Mouse (Mus musculus) embryonic stem cell, embryonic (primary cell): ENCODE results near the gene Eif3k.

Source experiments
- CTCF ChIA-PET, 4 experiments: fragments of 300-600 bp in 2 of 4; fragments of 350-600 bp in 2 of 4; sonication (Branson Sonifier 250); formaldehyde crosslinking; loops; one replicate each; lab custom pipeline; 2022; ENCODE audit warnings: inconsistent platforms in 2 of 4; lab: Charles Lee
- POLR2A ChIA-PET, 4 experiments: fragments of 300-600 bp in 2 of 4; fragments of 350-600 bp in 2 of 4; sonication (Branson Sonifier 250); formaldehyde crosslinking; loops; one replicate each; lab custom pipeline; 2022; ENCODE audit warnings: antibody characterized with exemption in 4 of 4, inconsistent platforms in 1 of 4; lab: Charles Lee

Gene Eif3k

GRCm38 (mm10) chr7:29007224-29008101, 25.8 kb upstream of the Eif3k start:
- ChIA-PET CTCF (interaction anchor here in 2 of 4 experiments (0.6 to 1.1 kb wide), 3 partner anchors 25 to 1294 kb away, joined by 4 to 5 read pairs (median 4); no protein-coding TSS in a partner anchor), POLR2A (interaction anchor here (0.6 to 3.2 kb wide), 13 partner anchors 9 to 429 kb away, joined by 3 to 14 read pairs (median 4); partner anchors contain the start of genes Eif3k (in 2 of the 4), Map4k1 (in 2 of the 4) and Catsperg1 (in 1 of the 4))

- CTCF ChIA-PET = interaction anchor here (0.5 to 2.5 kb wide), 21 partner anchors 9 to 313 kb away, joined by 3 to 33 read pairs (median 4); no protein-coding TSS in a partner anchor
- POLR2A ChIA-PET = interaction anchor here (0.5 to 3.3 kb wide), 45 partner anchors 8 to 608 kb away, joined by 3 to 41 read pairs (median 4); partner anchors contain the start of genes Eif3k (in 4 of the 4), Map4k1 (in 4 of the 4), Actn4 (in 1 of the 4) and Fbxo17 (in 1 of the 4)
Observed at GRCm38 (mm10) chr7:29000651-29001605, 19.3 kb upstream of the Eif3k start.

- ChIA-PET POLR2A (interaction anchor here in 3 of 4 experiments (0.8 to 3.0 kb wide), 11 partner anchors 8 to 47 kb away, joined by 3 to 36 read pairs (median 6); partner anchors contain the start of genes Actn4 (in 1 of the 3), Eif3k (in 1 of the 3) and Map4k1 (in 1 of the 3)), CTCF (interaction anchor here (0.5 to 2.8 kb wide), 6 partner anchors 8 to 435 kb away, joined by 4 to 33 read pairs (median 9); no protein-coding TSS in a partner anchor)
Observed at GRCm38 (mm10) chr7:28993402-28993801, 11.7 kb upstream of the Eif3k start.

DNA sequence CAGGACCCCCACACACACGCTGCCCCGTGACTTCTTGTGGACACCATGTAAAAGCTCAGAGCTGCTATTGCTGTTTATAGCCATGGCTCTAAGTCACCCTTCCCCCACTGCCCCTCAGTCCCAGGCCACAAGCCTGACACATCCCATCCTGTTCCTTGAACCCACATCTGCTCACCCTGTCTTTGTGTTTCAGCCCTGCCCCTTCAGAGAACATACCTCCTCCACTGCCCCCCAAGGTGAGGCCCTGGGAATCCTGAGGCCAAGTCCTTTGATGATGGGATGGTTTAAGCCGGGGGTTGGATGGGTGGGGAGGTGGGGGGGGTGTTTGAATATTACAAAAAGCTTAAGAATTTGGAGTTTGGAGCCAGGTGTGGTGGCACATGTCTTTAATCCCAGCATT, 11.3 kb upstream of the Eif3k start:
- ChIA-PET POLR2A (interaction anchor here (0.5 to 3.0 kb wide), 16 partner anchors 8 to 170 kb away, joined by 3 to 36 read pairs (median 6); partner anchors contain the start of genes Eif3k (in 3 of the 4), Map4k1 (in 3 of the 4) and Actn4 (in 1 of the 4)), CTCF (interaction anchor here (0.8 to 2.8 kb wide), 15 partner anchors 8 to 46 kb away, joined by 3 to 33 read pairs (median 6); partner anchors contain the start of genes Eif3k (in 1 of the 4) and Map4k1 (in 1 of the 4))

- ChIA-PET POLR2A (interaction anchor here (0.5 to 3.0 kb wide), 28 partner anchors 9 to 561 kb away, joined by 3 to 36 read pairs (median 4); partner anchors contain the start of genes Eif3k (in 3 of the 4), Map4k1 (in 3 of the 4), Actn4 (in 1 of the 4) and Hnrnpl (in 1 of the 4)), CTCF (interaction anchor here (0.5 to 2.8 kb wide), 56 partner anchors 9 to 1832 kb away, joined by 3 to 33 read pairs (median 4); partner anchors contain the start of genes Eif3k (in 1 of the 4), Fam98c (in 1 of the 4), Map4k1 (in 1 of the 4) and Mrps12 (in 1 of the 4))
Observed at GRCm38 (mm10) chr7:28991616-28992015, 10.0 kb upstream of the Eif3k start.

DNA sequence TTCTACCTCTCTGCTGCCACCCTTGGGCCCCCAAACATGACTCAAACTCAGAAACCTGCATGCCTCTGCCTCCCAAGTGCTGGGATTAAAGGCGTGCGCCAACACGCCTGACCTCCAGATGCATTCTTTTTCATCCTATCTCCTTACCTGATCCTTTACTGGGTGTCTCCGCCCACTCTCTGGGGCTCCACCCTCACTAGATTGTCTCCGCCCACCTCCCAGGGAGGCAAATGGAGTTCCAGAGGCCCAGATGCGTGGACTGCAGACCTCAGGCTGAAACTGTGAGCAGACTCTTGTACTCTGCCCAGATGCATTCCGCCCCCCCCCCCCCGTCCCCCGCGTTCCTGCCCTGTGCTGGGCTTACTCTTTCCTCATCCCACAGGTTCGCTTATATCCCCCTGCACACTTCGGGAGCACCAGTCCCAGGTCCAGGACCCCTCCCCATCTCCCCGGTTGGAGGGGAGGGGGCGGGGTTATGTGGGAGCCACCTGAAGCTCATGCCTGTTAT, 9.2 kb upstream of the Eif3k start:
- POLR2A ChIA-PET = interaction anchor here (0.6 to 3.0 kb wide), 13 partner anchors 9 to 384 kb away, joined by 3 to 36 read pairs (median 6); partner anchors contain the start of genes Eif3k (in 3 of the 4), Map4k1 (in 3 of the 4), Actn4 (in 1 of the 4) and Psmd8 (in 1 of the 4)
- CTCF ChIA-PET = interaction anchor here (0.6 to 2.8 kb wide), 14 partner anchors 9 to 517 kb away, joined by 3 to 33 read pairs (median 10); partner anchors contain the start of genes Eif3k (in 1 of the 4) and Map4k1 (in 1 of the 4)

GRCm38 (mm10) chr7:28985207-28985606, 3.5 kb upstream of the Eif3k start:
- ChIA-PET POLR2A (interaction anchor here (0.6 to 5.3 kb wide), 14 partner anchors 8 to 253 kb away, joined by 3 to 84 read pairs (median 4); partner anchors contain the start of genes Actn4 (in 1 of the 4), Mrps12 (in 1 of the 4) and Sars2 (in 1 of the 4)), CTCF (no interaction called here)

DNA sequence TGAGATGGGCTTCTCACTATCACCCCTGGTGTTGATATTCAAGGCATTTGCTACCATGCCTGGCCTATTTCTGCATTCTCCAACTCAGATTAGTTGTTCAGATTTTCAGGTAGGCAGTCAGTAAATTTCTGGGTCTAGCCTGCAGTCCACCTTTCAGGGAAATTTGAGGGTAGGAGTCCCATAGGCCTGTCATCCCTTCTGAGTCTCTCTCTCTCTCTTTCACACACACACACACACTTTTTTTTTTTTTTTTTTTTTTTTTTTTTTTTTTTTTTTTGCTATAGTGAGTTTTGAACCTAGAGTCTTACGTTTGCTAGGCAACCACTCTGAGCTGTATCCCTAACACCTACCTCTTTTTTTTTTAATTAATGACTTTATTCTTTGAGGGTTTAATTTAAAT, 2.8 kb upstream of the Eif3k start:
- ChIA-PET POLR2A (interaction anchor here (0.5 to 5.3 kb wide), 16 partner anchors 10 to 634 kb away, joined by 3 to 84 read pairs (median 4); partner anchors contain the start of genes Actn4 (in 1 of the 4), Mrps12 (in 1 of the 4) and Sars2 (in 1 of the 4)), CTCF (interaction anchor here in 1 of 4 experiments (1.4 kb wide), 1 partner anchor 48 kb away, joined by 4 read pairs; no protein-coding TSS in a partner anchor)

- ChIA-PET CTCF (interaction anchor here in 3 of 4 experiments (0.6 to 1.4 kb wide), 3 partner anchors 49 to 355 kb away, joined by 3 to 4 read pairs (median 3); no protein-coding TSS in a partner anchor), POLR2A (interaction anchor here in 2 of 4 experiments (0.5 to 5.3 kb wide), 8 partner anchors 13 to 56 kb away, joined by 3 to 84 read pairs (median 5); partner anchors contain the start of gene Actn4 (in 1 of the 2))
Observed at GRCm38 (mm10) chr7:28983849-28984248, 2.2 kb upstream of the Eif3k start.

GRCm38 (mm10) chr7:28983141-28983564, 1.5 kb upstream of the Eif3k start:
- ChIA-PET POLR2A (interaction anchor here in 2 of 4 experiments (0.9 to 5.3 kb wide), 12 partner anchors 9 to 197 kb away, joined by 3 to 84 read pairs (median 12); partner anchors contain the start of genes Actn4 (in 2 of the 2), Ggn (in 1 of the 2), Psmd8 (in 1 of the 2) and Spred3 (in 1 of the 2)), CTCF (interaction anchor here in 2 of 4 experiments (0.6 to 1.0 kb wide), 2 partner anchors 9 to 586 kb away, joined by 3 to 6 read pairs; no protein-coding TSS in a partner anchor)

GRCm38 (mm10) chr7:28982274-28983013, 780 bp upstream of the Eif3k start:
- POLR2A ChIA-PET = interaction anchor here (0.5 to 5.3 kb wide), 129 partner anchors 9 to 1786 kb away, joined by 3 to 84 read pairs (median 5); partner anchors contain the start of genes Actn4 (in 2 of the 4), Mrps12 (in 2 of the 4), Sars2 (in 2 of the 4) and Catsperg1 (in 1 of the 4)
- CTCF ChIA-PET = interaction anchor here (0.6 to 1.6 kb wide), 31 partner anchors 9 to 1719 kb away, joined by 3 to 14 read pairs (median 4); partner anchors contain the start of genes Mrps12 (in 1 of the 4), Sars2 (in 1 of the 4), Sirt2 (in 1 of the 4) and Spred3 (in 1 of the 4)

GRCm38 (mm10) chr7:28977556-28977955, 4.1 kb downstream of the Eif3k start:
- ChIA-PET POLR2A (interaction anchor here in 2 of 4 experiments (1.0 to 2.6 kb wide), 4 partner anchors 29 to 166 kb away, joined by 3 to 6 read pairs (median 4); no protein-coding TSS in a partner anchor), CTCF (interaction anchor here in 1 of 4 experiments (0.6 kb wide), 1 partner anchor 150 kb away, joined by 3 read pairs; no protein-coding TSS in a partner anchor)

GRCm38 (mm10) chr7:28973025-28973424, 8.6 kb downstream of the Eif3k start:
- ChIA-PET POLR2A (interaction anchor here (0.5 to 7.9 kb wide), 6 partner anchors 8 to 1647 kb away, joined by 3 to 84 read pairs (median 4); partner anchors contain the start of genes Actn4 (in 1 of the 4), Eif3k (in 1 of the 4) and Map4k1 (in 1 of the 4)), CTCF (interaction anchor here in 1 of 4 experiments (0.6 to 1.9 kb wide), 4 partner anchors 11 to 102 kb away, joined by 3 to 4 read pairs (median 4); partner anchors contain the start of gene Actn4)

DNA sequence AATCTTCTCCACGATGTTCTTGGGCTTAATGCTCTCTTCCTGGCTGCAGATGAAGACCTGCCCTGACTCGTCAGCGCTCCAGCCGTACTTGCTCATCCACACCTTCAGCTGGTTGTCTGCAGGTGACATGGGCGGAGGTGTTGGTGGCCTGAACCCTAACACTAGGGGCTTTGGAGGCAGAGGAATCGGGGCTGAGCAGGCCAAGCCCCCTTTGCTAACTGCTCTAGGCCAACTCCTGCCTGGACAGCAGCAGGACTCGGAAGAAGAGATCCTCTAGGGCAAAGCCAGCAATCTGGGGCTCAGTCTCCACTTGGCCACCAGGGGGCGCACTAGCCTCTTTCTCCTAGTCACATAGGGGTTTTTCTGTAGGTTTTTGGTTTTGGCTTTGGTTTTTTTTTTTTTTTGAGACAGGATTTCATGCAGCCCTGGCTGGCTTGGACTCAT, 9.1 kb downstream of the Eif3k start:
- ChIA-PET CTCF (interaction anchor here in 3 of 4 experiments (0.5 to 1.9 kb wide), 7 partner anchors 9 to 579 kb away, joined by 3 to 11 read pairs (median 4); partner anchors contain the start of genes Actn4 (in 1 of the 3) and Map4k1 (in 1 of the 3)), POLR2A (interaction anchor here in 3 of 4 experiments (0.5 to 7.9 kb wide), 6 partner anchors 9 to 1648 kb away, joined by 3 to 84 read pairs (median 5); partner anchors contain the start of genes Eif3k (in 2 of the 3), Map4k1 (in 2 of the 3) and Actn4 (in 1 of the 3))
